Mouse (Mus musculus): ENCODE data around the gene Hnrnpul2.
A peak's percentile ranks its signal among the peaks of the same experiment; 100 is the strongest.
"Not testable (repeated sequence)": the region's sequence is repeated elsewhere in the genome, so short reads cannot be mapped to it uniquely, and the experiment has no call there.

Hnrnpul2 gene

GRCm38 (mm10) chr19:8851639-8852038, 31.8 kb downstream of the Hnrnpul2 start:
- H3K4me3 ChIP-seq (replicated peaks; ENCODE audit: low read length), result peak overlapping the region; percentile 76
- no peaks in the 10 kb centered on the region for H3K9me3 ChIP-seq (ENCODE audit: low read length)
- H3K27me3 ChIP-seq (ENCODE audit: insufficient read depth, low read length), result no peaks in the 10 kb centered on the region
- H3K4me1 ChIP-seq (replicated peaks; ENCODE audit: low read depth, low read length), result peaks cover 58% of the 10 kb centered on the region
- peaks cover 22% of the 10 kb centered on the region for H3K36me3 ChIP-seq (ENCODE audit: insufficient read depth, low read length)
- TF ChIP-seq NANOG (IDR thresholded peaks at IDR 0.05; ENCODE audit: borderline replicate concordance, low read length) (no peak), CTCF (conservative IDR thresholded peaks at IDR 0.05; ENCODE audit: low read length) (peak; percentile 10; the same call in 1 of the 2 replicates)

DNA sequence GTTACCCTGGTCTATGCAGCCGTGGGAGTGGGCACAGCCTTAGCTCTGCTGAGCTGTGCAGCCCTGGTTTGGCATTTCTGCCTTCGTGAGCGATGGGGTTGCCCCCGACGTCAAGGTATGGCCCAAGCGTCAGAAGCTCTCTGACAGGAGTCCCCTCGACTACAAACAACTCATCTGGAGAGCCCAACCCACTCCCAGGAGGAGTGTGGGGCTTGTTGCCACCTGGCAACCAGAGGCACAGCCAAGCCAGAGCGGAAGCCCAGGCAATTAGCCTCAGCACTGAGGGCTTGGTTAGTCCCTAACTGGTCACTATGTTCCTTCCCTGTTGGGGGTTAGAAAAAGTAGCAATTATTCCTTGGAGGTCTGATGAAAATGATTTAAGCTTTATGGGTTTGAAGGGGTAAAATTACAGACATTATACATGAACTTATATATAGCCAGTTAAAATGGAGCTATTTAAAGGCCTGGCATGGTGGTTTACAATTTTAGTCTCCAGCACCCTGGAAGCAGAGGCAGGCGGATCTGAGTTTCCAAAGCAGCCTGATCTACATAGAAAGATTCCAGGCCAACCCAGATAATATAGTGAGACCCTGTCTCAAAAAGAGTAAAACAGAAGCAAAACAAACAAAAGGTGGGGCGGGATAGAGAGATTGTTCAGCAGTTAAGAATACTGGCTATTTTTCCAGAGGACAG, 32.6 kb downstream of the Hnrnpul2 start:
- Histone ChIP-seq H3K4me3 (replicated peaks; ENCODE audit: low read length) (peak overlapping the region; percentile 76), H3K36me3 (ENCODE audit: insufficient read depth, low read length) (peaks cover 14% of the 10 kb centered on the region), H3K27me3 (ENCODE audit: insufficient read depth, low read length) (no peaks in the 10 kb centered on the region), H3K9me3 (ENCODE audit: low read length) (no peaks in the 10 kb centered on the region), H3K4me1 (replicated peaks; ENCODE audit: low read depth, low read length) (peaks cover 50% of the 10 kb centered on the region)
- TF ChIP-seq POU5F1 (IDR thresholded peaks at IDR 0.05; ENCODE audit: borderline replicate concordance, low read length), result no peak
- no peak for TF ChIP-seq CTCF (conservative IDR thresholded peaks at IDR 0.05; ENCODE audit: low read length)
- TF ChIP-seq NANOG (IDR thresholded peaks at IDR 0.05; ENCODE audit: borderline replicate concordance, low read length), result no peak

GRCm38 (mm10) chr19:8853117-8853516, 33.3 kb downstream of the Hnrnpul2 start:
- peaks cover 43% of the 10 kb centered on the region for H3K4me1 ChIP-seq (replicated peaks; ENCODE audit: low read depth, low read length)
- TF ChIP-seq NANOG (IDR thresholded peaks at IDR 0.05; ENCODE audit: borderline replicate concordance, low read length) (no peak), POU5F1 (IDR thresholded peaks at IDR 0.05; ENCODE audit: borderline replicate concordance, low read length) (no peak), CTCF (conservative IDR thresholded peaks at IDR 0.05; ENCODE audit: low read length) (no peak)
- no peak overlapping the region for H3K4me3 ChIP-seq (replicated peaks; ENCODE audit: low read length)
- H3K36me3 ChIP-seq (ENCODE audit: insufficient read depth, low read length), result peaks cover 8% of the 10 kb centered on the region
- no peaks in the 10 kb centered on the region for H3K9me3 ChIP-seq (ENCODE audit: low read length)
- H3K27me3 ChIP-seq (ENCODE audit: insufficient read depth, low read length), result no peaks in the 10 kb centered on the region

GRCm38 (mm10) chr19:8857689-8858088, 37.9 kb downstream of the Hnrnpul2 start:
- Histone ChIP-seq H3K4me1 (replicated peaks; ENCODE audit: low read depth, low read length) (peaks cover 1% of the 10 kb centered on the region), H3K9me3 (ENCODE audit: low read length) (no peaks in the 10 kb centered on the region), H3K27me3 (ENCODE audit: insufficient read depth, low read length) (no peaks in the 10 kb centered on the region), H3K36me3 (ENCODE audit: insufficient read depth, low read length) (no peaks in the 10 kb centered on the region), H3K4me3 (replicated peaks; ENCODE audit: low read length) (no peak overlapping the region)
- TF ChIP-seq NANOG (IDR thresholded peaks at IDR 0.05; ENCODE audit: borderline replicate concordance, low read length) (no peak), POU5F1 (IDR thresholded peaks at IDR 0.05; ENCODE audit: borderline replicate concordance, low read length) (no peak), CTCF (conservative IDR thresholded peaks at IDR 0.05; ENCODE audit: low read length) (peak; percentile 79)

- Histone ChIP-seq H3K9me3 (ENCODE audit: low read length) (no peaks in the 10 kb centered on the region), H3K36me3 (ENCODE audit: insufficient read depth, low read length) (no peaks in the 10 kb centered on the region), H3K4me3 (replicated peaks; ENCODE audit: low read length) (no peak overlapping the region), H3K27me3 (ENCODE audit: insufficient read depth, low read length) (no peaks in the 10 kb centered on the region), H3K4me1 (replicated peaks; ENCODE audit: low read depth, low read length) (no peaks in the 10 kb centered on the region)
- TF ChIP-seq CTCF (conservative IDR thresholded peaks at IDR 0.05; ENCODE audit: low read length) (peak; percentile 29), NANOG (IDR thresholded peaks at IDR 0.05; ENCODE audit: borderline replicate concordance, low read length) (no peak)
Measured at GRCm38 (mm10) chr19:8859018-8859417, 39.2 kb downstream of the Hnrnpul2 start.

GRCm38 (mm10) chr19:8864265-8864664, 44.5 kb downstream of the Hnrnpul2 start:
- no peaks in the 10 kb centered on the region for H3K9me3 ChIP-seq (ENCODE audit: low read length)
- H3K4me1 ChIP-seq (replicated peaks; ENCODE audit: low read depth, low read length), result peaks cover 4% of the 10 kb centered on the region; the same call in 1 of the 2 replicates
- no peak overlapping the region for H3K4me3 ChIP-seq (replicated peaks; ENCODE audit: low read length)
- H3K36me3 ChIP-seq (ENCODE audit: insufficient read depth, low read length), result no peaks in the 10 kb centered on the region
- H3K27me3 ChIP-seq (ENCODE audit: insufficient read depth, low read length), result no peaks in the 10 kb centered on the region
- 0 out of 2 replicates have a peak, but pooled peaks have one; percentile 9 for TF ChIP-seq CTCF (conservative IDR thresholded peaks at IDR 0.05; ENCODE audit: low read length)
- no peak for TF ChIP-seq NANOG (IDR thresholded peaks at IDR 0.05; ENCODE audit: borderline replicate concordance, low read length)

DNA sequence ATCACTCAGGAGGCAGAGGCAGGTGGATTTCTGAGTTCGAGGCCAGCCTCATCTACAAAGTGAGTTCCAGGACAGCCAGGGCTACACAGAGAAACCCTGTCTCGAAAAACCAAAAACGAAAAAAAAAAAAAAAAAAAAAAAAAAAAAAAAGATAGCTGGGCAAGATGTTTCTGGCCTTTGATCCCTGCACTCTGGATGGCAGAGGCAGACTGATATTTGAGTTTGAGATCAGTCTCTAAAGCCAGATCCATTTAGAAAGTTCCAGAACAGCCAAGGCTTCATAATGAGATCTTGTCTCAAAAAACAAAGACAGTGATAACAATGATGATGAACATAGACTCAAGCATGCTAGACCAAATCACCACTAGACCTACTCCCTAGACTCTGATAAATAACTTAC, 50.6 kb downstream of the Hnrnpul2 start:
- Histone ChIP-seq H3K36me3 (ENCODE audit: insufficient read depth, low read length) (peaks cover 34% of the 10 kb centered on the region), H3K4me1 (replicated peaks; ENCODE audit: low read depth, low read length) (peaks cover 45% of the 10 kb centered on the region), H3K4me3 (replicated peaks; ENCODE audit: low read length) (peak overlapping the region; percentile 100)
- H3K27me3 ChIP-seq (ENCODE audit: insufficient read depth, low read length); H3K9me3 ChIP-seq (ENCODE audit: low read length): not testable (repeated sequence)

- TF ChIP-seq CTCF (conservative IDR thresholded peaks at IDR 0.05; ENCODE audit: low read length) (no peak), NANOG (IDR thresholded peaks at IDR 0.05; ENCODE audit: borderline replicate concordance, low read length) (no peak), POU5F1 (IDR thresholded peaks at IDR 0.05; ENCODE audit: borderline replicate concordance, low read length) (no peak)
- H3K27me3 ChIP-seq (ENCODE audit: insufficient read depth, low read length), result no peaks in the 10 kb centered on the region
- peak overlapping the region; percentile 100 for H3K4me3 ChIP-seq (replicated peaks; ENCODE audit: low read length)
- H3K4me1 ChIP-seq (replicated peaks; ENCODE audit: low read depth, low read length), result peaks cover 46% of the 10 kb centered on the region
- peaks cover 38% of the 10 kb centered on the region for H3K36me3 ChIP-seq (ENCODE audit: insufficient read depth, low read length)
- H3K9me3 ChIP-seq (ENCODE audit: low read length), result no peaks in the 10 kb centered on the region
Measured at GRCm38 (mm10) chr19:8870838-8871237, 51.0 kb downstream of the Hnrnpul2 start.
